Mouse (Mus musculus) limb, embryonic 10.5 days (tissue): ENCODE measurements around the gene Osgin1. TPM values are rescaled to one million over a fixed set of nuclear protein-coding genes. Genes with fewer than 3 reads are reported as not detected.

ENCODE experiments used
- DNase-seq: peaks from one replicate; pipeline ENCODE4 v3.0.0-alpha.2; 2017; ENCODE audit warnings: low spot score
- H3K27ac ChIP-seq: fragments of 300-500 bp; sonication (generic); 2 replicates; pipeline ENCODE4 v1.5.1; 2016; ENCODE audit warnings: mild to moderate bottlenecking
- H3K27me3 ChIP-seq: fragments of 300-500 bp; sonication (generic); 2 replicates; pipeline ENCODE4 v1.6.1; 2016; ENCODE audit warnings: low read depth, mild to moderate bottlenecking; ENCODE audit not compliant: poor library complexity, severe bottlenecking
- H3K36me3 ChIP-seq: fragments of 300-500 bp; sonication (generic); 2 replicates; pipeline ENCODE4 v1.6.1; 2016; ENCODE audit warnings: mild to moderate bottlenecking, moderate library complexity
- H3K4me1 ChIP-seq: fragments of 300-500 bp; sonication (generic); 2 replicates; pipeline ENCODE4 v1.6.1; 2016
- H3K4me3 ChIP-seq: fragments of 300-500 bp; sonication (generic); 2 replicates; pipeline ENCODE4 v1.5.1; 2016; ENCODE audit warnings: mild to moderate bottlenecking, moderate library complexity
- H3K9me3 ChIP-seq: fragments of 300-500 bp; sonication (generic); replicated peaks from 2 replicates; pipeline ENCODE4 v1.6.1; 2016; ENCODE audit warnings: mild to moderate bottlenecking
- WGBS: fragments of 180-500 bp; shearing (Covaris S2); methylation state at CpG from one replicate; pipeline ENCODE4 v1.1.7; 2016; 5-methylcytosine and 5-hydroxymethylcytosine counted together
- polyA plus RNA-seq: library from polyadenylated mRNA; unstranded; fragments of >200 nt; fragmentation: Nextera tagmentation; extraction: Ambion mirVana; gene quantifications from 2 replicates; pipeline ENCODE4 v1.2.1, GENCODE M21; 2016

The Osgin1 gene
- polyA plus RNA-seq, 1 experiment from 2014 or later, result 0.34 TPM

DNA sequence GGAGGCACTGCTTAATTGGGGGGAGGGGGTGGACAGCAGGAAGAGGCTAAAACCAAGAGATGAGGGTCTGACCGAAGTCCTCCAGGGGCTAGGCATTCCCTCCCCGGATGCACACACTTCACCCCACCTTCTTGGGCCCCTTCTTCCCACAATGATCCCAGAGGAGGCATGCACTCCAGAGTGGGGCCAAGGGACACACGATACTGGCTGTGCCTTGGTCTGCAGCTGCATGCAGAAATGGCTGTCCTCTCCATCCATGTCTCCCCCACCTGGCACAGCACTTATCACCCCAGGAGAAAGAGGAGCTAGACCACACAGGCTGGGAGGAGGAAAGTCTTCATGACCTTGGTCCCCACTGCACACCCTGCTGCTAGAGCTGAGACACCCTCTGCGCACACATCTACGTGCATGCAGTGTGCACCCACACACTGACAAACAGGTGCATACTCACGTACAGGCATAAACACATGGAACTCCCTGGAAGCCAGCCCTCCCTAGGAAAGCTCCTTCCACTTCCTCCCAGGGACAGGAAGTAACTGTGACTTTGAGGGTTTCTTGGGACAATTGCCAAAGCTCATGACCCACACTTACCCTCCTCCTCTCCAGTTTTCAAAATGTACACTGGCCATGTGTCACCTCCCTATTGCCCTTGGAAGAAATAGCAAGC, 7.7 kb upstream of the Osgin1 start:
- WGBS, result 85% methylated on average over 6 of the region's 6 CpGs
- H3K4me1 ChIP-seq, result peaks cover 27% of the 10 kb centered on the region
- no peak for DNase-seq
- H3K27ac ChIP-seq, result peak overlapping the region; percentile 7; the same call in 1 of the 2 replicates
- no peaks in the 10 kb centered on the region for H3K9me3 ChIP-seq
- H3K4me3 ChIP-seq, result no peak overlapping the region
- no peaks in the 10 kb centered on the region for H3K27me3 ChIP-seq
- no peaks in the 10 kb centered on the region for H3K36me3 ChIP-seq

DNA sequence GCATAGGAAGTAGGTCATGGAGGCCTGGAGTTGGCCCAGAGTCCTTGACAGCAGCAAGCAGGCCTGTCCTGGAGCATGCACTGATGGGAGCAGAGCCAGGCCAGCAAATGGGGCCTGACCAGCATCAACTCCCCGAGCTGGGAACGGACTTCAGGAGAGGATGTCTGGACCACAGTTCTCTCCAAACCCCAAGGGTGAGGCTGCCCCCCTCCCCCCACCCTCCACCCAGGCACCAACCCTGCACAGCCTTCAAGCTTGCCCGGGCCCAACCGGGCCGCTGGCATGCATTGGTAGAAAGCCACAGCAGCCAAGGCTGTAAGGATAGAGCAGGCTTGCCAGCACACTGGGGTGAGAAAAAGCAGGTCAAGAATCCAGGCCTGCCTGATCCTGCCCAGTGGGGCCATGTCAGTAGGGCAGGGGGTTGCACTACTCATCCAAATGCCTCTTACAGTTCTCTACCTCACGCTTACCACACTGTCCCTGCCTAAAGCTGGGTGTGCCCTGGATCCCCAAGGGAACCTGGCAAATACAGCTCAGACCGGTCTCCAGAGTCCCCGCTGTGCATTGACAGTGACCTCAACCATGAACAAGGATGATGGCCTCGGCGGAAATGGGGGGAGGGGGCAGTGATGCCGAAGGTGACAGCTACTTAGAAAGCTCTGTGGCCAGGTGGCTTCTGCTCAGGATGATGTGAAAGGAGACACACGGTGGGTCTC, 6.1 kb upstream of the Osgin1 start:
- H3K4me1 ChIP-seq, result peaks cover 22% of the 10 kb centered on the region
- H3K27me3 ChIP-seq, result no peaks in the 10 kb centered on the region
- H3K4me3 ChIP-seq, result no peak overlapping the region
- WGBS, result 75% methylated on average over 12 of the region's 12 CpGs
- H3K9me3 ChIP-seq, result no peaks in the 10 kb centered on the region
- H3K36me3 ChIP-seq, result no peaks in the 10 kb centered on the region
- DNase-seq, result no peak
- no peak overlapping the region for H3K27ac ChIP-seq

DNA sequence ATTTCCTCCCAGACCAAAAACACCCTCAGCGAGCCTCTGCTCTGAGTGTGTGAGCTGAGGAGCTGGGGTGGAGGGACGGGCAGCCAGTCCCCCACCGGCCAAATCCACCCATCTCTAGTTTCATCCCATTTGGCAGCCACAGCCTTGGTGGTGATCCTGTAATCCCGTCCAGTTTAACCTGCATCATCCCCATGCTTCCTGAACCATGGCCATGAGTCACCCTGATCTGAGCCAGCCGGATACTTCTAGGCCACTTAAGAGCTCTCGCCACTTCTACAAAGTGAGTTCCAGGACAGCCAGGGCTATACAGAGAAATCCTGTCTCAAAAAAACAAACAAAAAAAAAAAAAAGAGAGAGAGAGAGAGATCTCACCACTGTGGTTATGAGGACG, 5.6 kb upstream of the Osgin1 start:
- Histone ChIP-seq H3K36me3 (no peaks in the 10 kb centered on the region), H3K9me3 (no peaks in the 10 kb centered on the region)
- 72% methylated on average over 7 of the region's 7 CpGs for WGBS

DNA sequence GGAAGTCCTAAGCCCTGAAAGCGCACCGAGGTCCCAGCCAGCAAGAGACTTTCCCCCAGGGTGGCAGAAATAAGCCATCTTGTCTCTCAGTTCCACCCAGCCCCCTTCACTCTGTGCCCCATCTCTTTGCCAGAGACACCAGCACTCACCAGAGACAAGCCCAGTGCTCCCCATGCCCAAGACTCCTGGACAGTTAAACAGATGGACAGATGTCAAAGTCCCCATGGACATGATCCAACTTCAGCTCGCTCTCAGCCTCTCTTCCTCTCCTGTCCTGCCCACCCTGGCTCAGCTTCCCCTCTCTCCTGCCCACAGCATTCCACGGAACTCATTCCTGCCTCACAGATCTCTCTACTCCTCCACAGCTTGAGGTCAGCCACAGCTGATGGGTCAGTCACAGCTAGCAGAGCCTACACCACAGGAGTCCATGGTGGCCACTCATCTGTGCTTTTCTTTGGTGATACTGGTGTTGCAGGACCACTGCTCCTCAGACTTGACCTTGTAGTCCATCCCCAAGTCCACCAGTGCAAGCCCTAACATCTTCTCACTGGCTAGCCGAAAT, 5.1 kb upstream of the Osgin1 start:
- 82% methylated on average over 5 of the region's 5 CpGs for WGBS
- no peak overlapping the region for H3K4me3 ChIP-seq
- no peaks in the 10 kb centered on the region for H3K9me3 ChIP-seq
- no peak overlapping the region for H3K27ac ChIP-seq
- H3K4me1 ChIP-seq, result peaks cover 18% of the 10 kb centered on the region
- no peak for DNase-seq
- no peaks in the 10 kb centered on the region for H3K27me3 ChIP-seq
- no peaks in the 10 kb centered on the region for H3K36me3 ChIP-seq

More for the DNA sequence above, 5.6 kb upstream of the Osgin1 start:
- H3K4me1 ChIP-seq, result peaks cover 22% of the 10 kb centered on the region
- no peak overlapping the region for H3K4me3 ChIP-seq
- DNase-seq, result no peak
- H3K27ac ChIP-seq, result no peak overlapping the region
- H3K27me3 ChIP-seq, result no peaks in the 10 kb centered on the region

DNA sequence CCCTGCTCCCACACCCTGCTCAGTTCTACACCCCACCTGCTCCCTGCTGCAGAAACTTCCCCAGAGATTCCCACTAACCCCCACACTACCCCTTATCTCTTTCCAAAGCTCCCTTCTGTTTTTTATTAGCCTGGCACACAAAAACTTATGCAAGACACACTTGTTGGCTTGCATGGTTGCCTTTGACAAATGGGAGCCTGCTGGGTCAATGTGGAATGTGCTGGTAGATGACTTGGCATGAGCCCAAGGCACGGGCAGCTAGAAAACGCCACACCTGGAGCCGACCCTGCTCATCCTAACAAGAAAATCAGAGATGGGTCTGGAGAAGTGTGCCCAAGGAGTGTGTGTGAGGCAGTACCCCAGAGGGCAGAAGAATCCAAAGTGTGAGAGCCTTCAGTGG, 4.4 kb upstream of the Osgin1 start:
- H3K27ac ChIP-seq, result no peak overlapping the region
- H3K27me3 ChIP-seq, result no peaks in the 10 kb centered on the region
- H3K9me3 ChIP-seq, result no peaks in the 10 kb centered on the region
- H3K4me1 ChIP-seq, result peaks cover 12% of the 10 kb centered on the region
- DNase-seq, result no peak
- 90% methylated on average over 3 of the region's 3 CpGs for WGBS
- H3K36me3 ChIP-seq, result no peaks in the 10 kb centered on the region
- H3K4me3 ChIP-seq, result no peak overlapping the region

DNA sequence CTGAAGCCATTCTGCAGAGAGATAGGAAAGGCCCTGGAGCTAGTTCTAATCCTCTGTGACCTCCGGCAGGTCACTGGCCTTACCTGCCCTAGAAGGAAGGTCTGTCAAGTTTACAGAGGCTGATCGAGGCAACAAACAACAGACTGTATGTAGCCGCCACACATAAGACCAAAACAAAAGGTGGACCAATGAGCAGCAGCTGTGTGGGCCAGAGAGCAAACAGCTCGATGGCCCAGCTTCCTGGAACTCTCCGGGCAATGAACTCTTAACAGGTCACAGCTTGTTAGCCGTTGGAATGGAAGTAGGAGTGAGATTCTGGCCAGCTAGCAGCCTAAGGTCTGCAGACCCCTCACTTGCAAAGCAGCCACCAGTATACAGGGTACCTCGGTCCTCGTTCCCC, 3.7 kb upstream of the Osgin1 start:
- Histone ChIP-seq H3K9me3 (no peaks in the 10 kb centered on the region), H3K4me3 (no peak overlapping the region), H3K4me1 (peaks cover 8% of the 10 kb centered on the region; the same call in 1 of the 2 replicates), H3K27ac (no peak overlapping the region), H3K27me3 (no peaks in the 10 kb centered on the region), H3K36me3 (no peaks in the 10 kb centered on the region)
- 81% methylated on average over 8 of the region's 8 CpGs for WGBS
- DNase-seq, result no peak

DNA sequence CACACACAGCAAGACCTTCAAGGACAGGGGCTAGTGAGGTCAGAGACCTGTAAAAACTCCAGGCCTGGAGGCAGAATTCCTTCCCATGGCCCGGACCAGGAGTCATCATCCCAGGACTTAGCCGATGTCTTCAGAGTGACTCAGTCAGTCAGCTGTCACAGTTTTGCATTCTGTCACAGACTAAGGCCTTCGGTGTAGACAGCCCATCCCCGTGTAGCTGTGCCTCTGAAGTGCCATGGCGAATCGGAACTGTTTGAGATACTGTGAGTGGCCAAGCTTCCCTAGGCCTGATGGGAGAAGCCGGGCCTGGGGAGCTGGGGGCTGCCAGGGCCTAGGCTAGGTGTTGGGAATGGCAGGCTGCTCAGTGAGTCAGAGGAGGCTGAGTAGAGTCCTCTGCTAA, 3.2 kb upstream of the Osgin1 start:
- Histone ChIP-seq H3K27ac (no peak overlapping the region), H3K27me3 (no peaks in the 10 kb centered on the region), H3K4me1 (peaks cover 8% of the 10 kb centered on the region; the same call in 1 of the 2 replicates), H3K9me3 (no peaks in the 10 kb centered on the region), H3K36me3 (no peaks in the 10 kb centered on the region), H3K4me3 (no peak overlapping the region)
- 92% methylated on average over 7 of the region's 7 CpGs for WGBS
- no peak for DNase-seq

DNA sequence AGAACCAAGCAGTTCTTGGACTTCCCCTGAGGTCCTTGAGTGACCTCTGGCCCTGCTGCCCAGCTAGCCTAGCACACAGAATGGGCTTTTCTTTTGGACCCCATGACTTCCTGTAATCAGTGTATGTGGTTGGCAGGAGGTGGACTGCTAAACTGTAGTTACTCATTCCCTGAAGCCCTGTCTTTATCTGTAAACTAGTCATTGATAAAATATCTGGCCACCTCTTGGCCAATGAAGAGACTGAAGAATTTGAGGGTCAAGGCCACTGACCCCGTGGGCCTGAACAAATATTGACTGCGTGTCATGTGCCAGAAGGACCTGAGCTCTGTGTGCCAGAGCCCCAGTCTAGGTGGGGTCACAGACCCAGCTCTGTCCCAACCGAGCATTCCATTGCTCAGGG, 1.6 kb upstream of the Osgin1 start:
- DNase-seq, result no peak
- Histone ChIP-seq H3K27ac (no peak overlapping the region), H3K27me3 (no peaks in the 10 kb centered on the region), H3K4me1 (peaks cover 14% of the 10 kb centered on the region), H3K36me3 (no peaks in the 10 kb centered on the region), H3K4me3 (no peak overlapping the region), H3K9me3 (no peaks in the 10 kb centered on the region)
- 77% methylated on average over 3 of the region's 3 CpGs for WGBS

DNA sequence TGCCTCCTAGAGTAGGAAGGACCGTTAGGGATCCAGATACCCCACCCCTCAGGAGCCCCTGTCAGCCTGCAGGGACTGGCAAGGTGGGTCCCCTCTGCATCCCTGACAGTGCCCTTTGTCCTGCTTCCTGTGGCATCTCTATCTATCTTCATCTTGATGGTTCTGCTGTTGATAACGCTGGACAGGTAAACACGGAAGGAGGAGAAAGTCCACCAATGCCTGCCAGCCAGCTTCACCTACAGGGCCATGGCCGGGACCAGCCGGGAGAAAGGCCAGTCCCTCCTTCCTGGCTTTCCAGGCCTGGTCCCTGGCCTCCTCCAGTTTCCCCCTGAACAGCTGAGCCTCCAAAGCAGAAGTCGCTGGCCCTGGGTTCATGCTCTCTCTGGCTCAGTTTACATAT, 645 bp downstream of the Osgin1 start:
- H3K27ac ChIP-seq, result no peak overlapping the region
- no peaks in the 10 kb centered on the region for H3K9me3 ChIP-seq
- no peak overlapping the region for H3K4me3 ChIP-seq
- peaks cover 7% of the 10 kb centered on the region; the same call in 1 of the 2 replicates for H3K27me3 ChIP-seq
- H3K4me1 ChIP-seq, result peaks cover 19% of the 10 kb centered on the region
- WGBS, result 84% methylated on average over 6 of the region's 6 CpGs
- no peaks in the 10 kb centered on the region for H3K36me3 ChIP-seq
- no peak for DNase-seq

DNA sequence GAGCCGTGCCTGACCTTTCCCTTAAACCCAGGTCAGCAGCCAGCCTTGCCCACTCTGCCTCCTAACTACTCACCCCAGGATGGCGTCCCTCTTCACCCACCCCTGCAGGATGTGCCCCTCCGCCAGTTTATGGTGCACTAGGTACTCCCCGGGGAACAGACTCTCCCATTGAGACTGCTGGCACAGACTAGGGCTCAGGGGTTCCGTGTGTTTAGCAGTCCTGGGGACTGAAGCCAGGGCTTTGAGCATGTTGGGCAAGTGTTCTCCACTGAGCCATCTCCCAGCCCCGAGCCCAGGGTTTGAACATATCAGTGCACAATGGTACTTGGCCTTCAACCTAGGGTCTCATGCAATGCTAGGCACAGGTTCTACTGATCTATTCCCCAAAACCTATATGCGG, 1.6 kb downstream of the Osgin1 start:
- Histone ChIP-seq H3K4me3 (no peak overlapping the region), H3K27ac (no peak overlapping the region), H3K36me3 (no peaks in the 10 kb centered on the region), H3K27me3 (peaks cover 10% of the 10 kb centered on the region; the same call in 1 of the 2 replicates), H3K4me1 (peaks cover 27% of the 10 kb centered on the region), H3K9me3 (no peaks in the 10 kb centered on the region)
- DNase-seq, result no peak
- 89% methylated on average over 7 of the region's 7 CpGs for WGBS

DNA sequence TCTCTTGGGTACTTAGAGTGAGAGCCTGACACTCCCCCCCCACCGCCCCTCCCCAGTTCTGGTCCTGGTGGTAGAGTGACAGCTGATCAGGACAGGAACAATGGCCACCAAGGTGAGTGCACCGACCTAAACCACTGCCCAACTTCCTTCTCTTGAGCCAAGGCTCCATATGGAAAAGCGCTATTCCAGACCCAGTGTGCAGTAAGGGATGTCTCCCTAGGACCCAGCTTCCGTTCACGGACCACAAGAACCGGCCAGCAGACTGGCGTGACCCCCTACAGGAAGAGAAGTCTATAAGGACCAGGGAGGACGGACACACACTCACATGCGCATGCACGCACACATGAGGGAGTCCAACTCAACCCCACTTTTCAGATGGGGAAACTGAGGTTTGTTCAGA, 2.4 kb downstream of the Osgin1 start:
- 89% methylated on average over 10 of the region's 10 CpGs for WGBS
- peaks cover 35% of the 10 kb centered on the region for H3K4me1 ChIP-seq

DNA sequence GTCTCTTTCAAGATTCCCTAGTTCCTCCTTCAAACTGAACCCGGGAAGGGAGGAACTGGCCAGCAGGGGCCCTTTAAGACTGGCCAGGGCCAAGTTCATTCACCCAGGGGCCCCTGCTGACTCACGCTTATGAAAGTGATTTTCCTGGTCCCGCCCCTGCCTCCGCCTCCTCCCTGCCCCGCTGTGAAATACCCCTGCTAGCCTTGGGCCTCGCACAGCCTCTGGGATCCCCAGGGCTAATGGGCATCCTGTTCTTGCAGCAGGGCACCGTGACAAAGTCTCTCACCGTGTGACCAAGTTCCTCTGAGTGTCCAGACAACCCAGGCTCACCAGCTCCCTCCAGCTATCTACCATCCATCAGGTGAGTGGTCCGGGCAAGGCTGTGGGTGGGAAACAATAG, 3.0 kb downstream of the Osgin1 start:
- H3K27ac ChIP-seq, result peak overlapping the region; percentile 33; the same call in 1 of the 2 replicates
- WGBS, result 22% methylated on average over 9 of the region's 9 CpGs
- H3K9me3 ChIP-seq, result no peaks in the 10 kb centered on the region
- H3K4me1 ChIP-seq, result peaks cover 36% of the 10 kb centered on the region
- peaks cover 20% of the 10 kb centered on the region for H3K27me3 ChIP-seq
- no peak for DNase-seq
- no peak overlapping the region for H3K4me3 ChIP-seq
- no peaks in the 10 kb centered on the region for H3K36me3 ChIP-seq

More for the DNA sequence above, 2.4 kb downstream of the Osgin1 start:
- no peak for DNase-seq
- Histone ChIP-seq H3K27ac (no peak overlapping the region), H3K4me3 (no peak overlapping the region), H3K9me3 (no peaks in the 10 kb centered on the region), H3K36me3 (no peaks in the 10 kb centered on the region), H3K27me3 (peaks cover 14% of the 10 kb centered on the region)

DNA sequence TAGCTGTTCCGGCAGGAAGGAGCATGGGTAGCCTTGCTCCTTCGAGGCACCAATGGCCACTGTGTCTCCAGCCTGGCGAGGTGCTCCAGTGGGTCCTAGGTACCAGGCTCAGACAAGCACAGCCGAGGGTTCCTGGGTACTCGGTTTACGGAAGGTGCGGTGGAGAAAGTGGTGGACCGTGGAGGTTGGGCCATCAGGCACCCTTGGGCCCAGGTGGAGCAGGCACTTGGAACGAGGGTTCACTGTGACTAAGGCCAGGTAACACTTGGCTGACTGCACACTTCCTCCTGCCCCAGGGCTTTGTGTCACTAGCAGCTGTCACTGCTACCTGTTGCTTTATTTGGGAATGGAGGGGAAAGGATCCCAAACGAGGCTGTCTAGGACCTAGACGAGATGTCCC, 3.6 kb downstream of the Osgin1 start:
- 70% methylated on average over 11 of the region's 11 CpGs for WGBS
- H3K4me3 ChIP-seq, result no peak overlapping the region
- DNase-seq, result no peak
- no peak overlapping the region for H3K27ac ChIP-seq
- peaks cover 36% of the 10 kb centered on the region for H3K4me1 ChIP-seq
- H3K9me3 ChIP-seq, result no peaks in the 10 kb centered on the region
- H3K36me3 ChIP-seq, result no peaks in the 10 kb centered on the region
- peaks cover 25% of the 10 kb centered on the region for H3K27me3 ChIP-seq
